Mouse (Mus musculus): ENCODE results near the gene D630045J12Rik.

The D630045J12Rik gene

GRCm38 (mm10) chr6:38134806-38135559 lies 118.8 kb downstream of the D630045J12Rik start:
- no peak for DNase-seq (ENCODE audit: low spot score in 2 of 2)

- DNase-seq (ENCODE audit: low spot score in 2 of 2), result peak; percentile 66 to 81
These were observed 122.0 kb downstream of the D630045J12Rik start for GRCm38 (mm10) chr6:38131801-38132231.

- DNase-seq (ENCODE audit: low spot score in 2 of 2), result no peak
These were observed 123.9 kb downstream of the D630045J12Rik start for GRCm38 (mm10) chr6:38129883-38130282.

DNA sequence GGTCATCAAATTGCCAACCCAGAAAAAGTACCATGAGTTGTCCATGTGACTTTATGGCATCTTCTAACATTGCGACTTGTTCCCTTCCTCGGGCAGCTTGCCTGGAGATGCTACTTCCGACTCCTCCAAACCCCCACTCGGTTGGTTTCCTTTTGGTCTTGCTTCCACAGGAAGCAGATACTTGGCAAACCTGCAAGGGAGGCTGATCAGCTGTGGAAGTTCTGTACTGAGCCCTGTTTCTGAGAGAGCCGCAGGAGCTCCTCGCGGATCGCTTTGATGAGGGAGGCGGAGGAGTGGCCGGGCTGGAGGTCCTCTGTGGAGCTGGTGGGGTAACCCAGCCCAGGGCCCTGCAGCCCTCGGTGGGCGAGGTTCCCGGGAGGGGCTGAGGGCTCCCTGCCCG lies 125.7 kb downstream of the D630045J12Rik start:
- DNase-seq (ENCODE audit: low spot score in 2 of 2), result no peak

DNA sequence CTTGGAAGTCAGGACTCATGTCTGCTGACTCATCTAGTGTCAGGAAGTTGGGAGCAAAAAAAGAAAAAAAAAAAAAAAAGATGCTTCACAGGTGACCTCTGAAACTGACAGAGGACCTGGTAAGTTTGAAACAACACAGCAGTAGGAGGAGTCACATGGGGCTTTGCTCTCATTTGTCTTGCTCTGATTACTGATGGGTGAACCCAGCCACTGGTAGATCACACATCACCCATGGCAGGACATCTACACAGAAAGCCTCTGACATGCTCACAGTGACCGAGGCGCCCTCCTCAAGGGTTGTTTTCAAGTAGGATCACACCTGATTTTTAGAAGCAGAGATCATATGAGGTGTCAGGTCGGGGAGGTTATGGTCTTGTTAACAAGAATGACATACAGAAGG lies 128.3 kb downstream of the D630045J12Rik start:
- no peak for DNase-seq (ENCODE audit: low spot score in 2 of 2)

GRCm38 (mm10) chr6:38124882-38125281 lies 128.9 kb downstream of the D630045J12Rik start:
- no peak for DNase-seq (ENCODE audit: low spot score in 2 of 2)

GRCm38 (mm10) chr6:38124207-38124835 lies 129.5 kb downstream of the D630045J12Rik start, which contains the start of gene Atp6v0a4:
Atp6v0a4 (minus strand) TSS chr6:38124586.
- DNase-seq (ENCODE audit: low spot score in 2 of 2), result no peak

GRCm38 (mm10) chr6:38123471-38124206 lies 130.2 kb downstream of the D630045J12Rik start:
- no peak for DNase-seq (ENCODE audit: low spot score in 2 of 2)

GRCm38 (mm10) chr6:38122791-38123190 lies 131.0 kb downstream of the D630045J12Rik start:
- no peak for DNase-seq (ENCODE audit: low spot score in 2 of 2)

- no peak for DNase-seq (ENCODE audit: low spot score in 2 of 2)
These were observed 132.0 kb downstream of the D630045J12Rik start for GRCm38 (mm10) chr6:38121843-38122242.

DNA sequence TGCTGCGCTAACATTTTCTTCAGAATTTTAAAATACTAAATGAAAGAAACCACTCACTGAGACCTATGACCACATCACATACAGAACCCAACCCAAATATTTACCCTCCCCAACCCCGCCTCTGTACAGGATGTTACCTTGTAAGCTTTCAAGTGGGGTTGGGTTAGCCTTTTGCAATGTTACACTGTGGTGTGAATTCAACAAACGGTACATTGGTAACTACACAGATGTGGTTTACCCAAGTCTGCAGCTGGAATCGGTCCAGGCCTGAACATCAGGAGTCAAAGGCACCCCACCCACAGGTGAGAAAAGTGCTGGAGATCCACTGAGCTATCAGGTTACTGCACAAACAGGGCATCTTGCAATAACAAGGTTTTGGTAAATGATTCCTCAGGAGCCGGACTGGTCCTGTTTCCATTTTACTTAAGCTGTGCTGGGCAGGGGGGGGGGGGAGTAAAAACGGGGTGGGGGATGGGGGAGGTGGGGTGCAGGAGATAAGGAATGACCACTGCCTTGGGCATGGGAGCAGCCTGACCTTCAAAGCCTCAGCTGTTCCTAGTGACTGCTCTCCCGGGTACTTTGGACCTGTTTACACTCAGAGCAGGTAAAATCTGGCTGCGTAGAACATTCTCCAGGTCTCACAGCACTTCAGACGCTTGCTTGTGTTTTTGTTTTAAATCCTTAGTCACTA lies 133.0 kb downstream of the D630045J12Rik start:
- no peak for DNase-seq (ENCODE audit: low spot score in 2 of 2)

- no peak for DNase-seq (ENCODE audit: low spot score in 2 of 2)
These were observed 135.5 kb downstream of the D630045J12Rik start for GRCm38 (mm10) chr6:38118341-38118740.

DNA sequence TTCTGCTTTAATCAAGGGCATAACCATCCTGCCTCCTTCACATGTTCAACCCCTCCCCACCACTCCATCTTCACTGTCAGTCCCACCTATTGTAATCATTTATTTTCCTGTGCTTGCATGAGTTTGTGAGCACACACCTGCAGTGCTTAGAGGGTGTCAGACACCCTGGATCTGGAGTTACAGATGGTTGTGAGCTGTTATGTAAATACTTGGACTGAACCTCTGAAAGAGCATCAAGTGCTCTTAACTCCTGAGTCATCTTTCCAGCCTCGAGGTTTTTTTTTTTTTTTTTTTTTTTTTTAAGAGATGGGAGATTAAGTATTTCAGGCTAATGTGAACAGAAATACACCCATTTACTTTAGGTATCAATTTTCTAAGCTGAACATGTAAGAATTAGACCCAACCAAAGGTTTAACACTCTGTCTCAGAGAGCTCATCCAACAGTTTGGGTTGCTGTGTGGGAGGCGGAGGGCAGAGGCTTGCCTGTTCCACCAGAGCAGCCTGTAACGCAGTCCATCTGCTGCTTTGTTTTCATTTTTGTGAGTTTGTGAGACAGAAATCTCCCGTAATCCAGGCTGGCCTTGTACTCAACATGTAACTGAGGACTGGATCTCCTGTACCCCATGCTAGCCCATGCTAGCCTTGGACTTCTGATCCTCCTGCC lies 137.6 kb downstream of the D630045J12Rik start:
- DNase-seq (ENCODE audit: low spot score in 2 of 2), result no peak

GRCm38 (mm10) chr6:38110859-38111258 lies 142.9 kb downstream of the D630045J12Rik start:
- no peak for DNase-seq (ENCODE audit: low spot score in 2 of 2)

DNA sequence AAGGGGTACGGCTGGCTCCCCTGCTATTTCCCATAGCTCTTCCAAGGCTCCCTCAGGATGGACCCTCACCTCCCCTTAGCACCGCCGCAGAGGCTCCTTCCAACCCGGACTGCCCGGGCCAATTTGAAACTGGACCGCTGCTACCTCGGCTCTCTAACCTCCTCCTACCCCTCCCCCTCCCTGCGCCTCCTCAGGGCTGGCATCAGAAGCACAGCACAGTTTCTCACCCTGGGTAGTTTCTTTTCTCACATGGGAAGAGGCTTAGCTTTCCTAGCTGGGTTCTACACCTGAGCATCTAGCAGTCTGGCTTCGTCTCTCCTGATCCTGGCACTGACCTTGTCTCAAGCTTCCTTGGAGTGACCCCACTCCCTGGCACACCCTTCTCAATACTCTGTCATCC lies 143.9 kb downstream of the D630045J12Rik start:
- DNase-seq (ENCODE audit: low spot score in 2 of 2), result no peak

DNA sequence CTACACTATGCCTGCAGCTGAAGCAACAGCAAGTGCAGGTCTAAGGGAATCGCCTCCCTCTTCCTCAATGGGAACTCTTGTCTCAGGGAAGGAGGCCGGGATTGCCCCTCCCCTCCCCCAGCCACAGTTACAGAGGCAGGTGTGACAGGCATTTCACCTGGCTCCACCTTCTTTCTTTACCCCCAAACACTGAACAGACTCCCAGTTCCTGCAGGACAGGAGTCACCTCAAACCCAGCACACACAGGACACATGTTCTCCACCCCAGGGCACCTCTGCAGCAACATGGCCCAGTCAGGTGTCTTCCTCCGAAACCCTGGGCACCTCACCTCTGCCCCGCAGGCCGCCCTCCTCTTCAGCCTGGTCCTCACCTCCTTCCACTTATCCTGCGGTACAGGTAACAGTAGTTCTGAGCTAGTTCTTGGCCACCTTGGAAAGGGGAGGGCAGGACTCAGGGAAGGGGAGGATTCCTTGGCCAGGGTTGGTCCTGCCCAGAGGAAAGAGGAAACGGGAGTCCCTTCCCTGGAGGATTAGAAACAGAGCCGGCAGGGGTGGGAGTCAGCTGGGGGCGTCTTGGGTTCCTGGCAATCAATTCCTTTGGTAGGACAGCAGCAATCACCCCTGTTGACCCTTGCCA lies 144.5 kb downstream of the D630045J12Rik start, which contains the start of gene Tmem213:
Gene Tmem213, plus strand, starts transcription at position 96 of the 636 bp plus-strand sequence.
- DNase-seq (ENCODE audit: low spot score in 2 of 2), result no peak

DNA sequence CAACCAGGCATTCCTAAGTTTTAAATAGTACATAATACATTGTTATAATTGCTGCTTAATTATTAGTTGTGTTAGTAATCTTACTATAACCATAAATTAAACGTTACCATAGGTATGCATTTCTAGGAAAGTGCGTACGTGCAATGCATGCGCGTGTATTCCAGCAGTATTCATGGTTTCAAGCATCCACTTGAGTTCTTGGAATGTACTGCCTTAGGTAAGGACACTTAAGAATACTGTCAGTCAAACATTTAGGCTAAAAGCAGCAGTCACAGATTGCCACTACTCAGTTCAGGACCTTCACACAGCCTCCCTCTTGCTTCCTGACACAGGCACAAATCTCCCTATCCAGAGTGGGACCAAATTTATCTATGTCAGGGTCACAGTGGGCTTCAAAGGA lies 145.4 kb downstream of the D630045J12Rik start:
- DNase-seq (ENCODE audit: low spot score in 2 of 2), result no peak

GRCm38 (mm10) chr6:38105924-38106323 lies 147.9 kb downstream of the D630045J12Rik start:
- no peak for DNase-seq (ENCODE audit: low spot score in 2 of 2)

DNA sequence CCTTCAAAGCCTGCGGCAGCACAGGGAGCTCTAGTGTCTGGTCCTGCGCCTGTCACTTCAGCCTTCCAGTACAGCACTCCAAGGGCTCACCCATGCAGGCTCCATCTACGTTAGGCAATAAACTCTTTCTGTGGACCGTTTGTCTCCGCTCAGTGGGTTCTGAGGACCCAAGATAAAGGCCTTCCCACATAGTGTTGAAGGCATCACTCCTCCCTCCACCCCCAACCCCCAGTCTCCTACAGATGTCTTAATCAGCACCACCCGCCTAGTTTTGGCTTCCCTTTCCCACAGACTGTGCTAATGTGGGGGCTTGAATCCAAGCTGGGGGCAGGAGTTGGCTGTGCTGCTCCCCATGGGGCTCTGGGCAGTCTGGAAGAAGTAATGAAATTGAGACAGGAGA lies 150.0 kb downstream of the D630045J12Rik start:
- no peak for DNase-seq (ENCODE audit: low spot score in 2 of 2)

GRCm38 (mm10) chr6:38102216-38102795 lies 151.5 kb downstream of the D630045J12Rik start:
- DNase-seq (ENCODE audit: low spot score in 2 of 2), result no peak

All from urinary bladder, postnatal 4 days (tissue).